Mouse (Mus musculus) regulatory T cell (primary cell): ENCODE data around the gene Hemk1.

Experiments
- in situ Hi-C: fragments of 300-600 bp; cut with MboI, MseI; formaldehyde crosslinking; loops from one replicate; pipeline ENCODE4 v1.15.1; 2025; ENCODE audit warnings: high pct_unique_total_duplicates

Hemk1 gene

GRCm38 (mm10) chr9:107278126-107278525, 60.0 kb downstream of the Hemk1 start:
- in situ Hi-C loops, result loop anchor here (10.0 to 25.0 kb wide), 2 partner anchors 393 to 1116 kb away; partner anchors contain the start of genes Glyctk, Rbm15b and Wdr82

- in situ Hi-C loops, result loop anchor here (10.0 to 25.0 kb wide), 2 partner anchors 393 to 1115 kb away; partner anchors contain the start of genes Glyctk, Rbm15b and Wdr82
Measured at GRCm38 (mm10) chr9:107277603-107278002, 60.5 kb downstream of the Hemk1 start.
